Mouse (Mus musculus) CD4-positive, CD25-positive, alpha-beta regulatory T cell, adult 4 months (primary cell): ENCODE data around the gene 1700056E22Rik. TPM values are rescaled to one million over a fixed set of nuclear protein-coding genes. Genes with fewer than 3 reads are reported as not detected.

Source experiments
- ATAC-seq: one replicate; pipeline ENCODE4 v1.8.0; 2017
- polyA plus RNA-seq, 2 experiments: library from polyadenylated mRNA; unstranded; fragments of 100-300 nt; shearing (Covaris generic); gene quantifications; one replicate each; pipeline ENCODE4 v1.2.1; 2017

1700056E22Rik gene
- polyA plus RNA-seq, 2 experiments from 2014 or later, result 0.94 TPM; not detected in 1

- ATAC-seq, result no peak
Observed at GRCm38 (mm10) chr1:184051286-184051685, 17.2 kb upstream of the 1700056E22Rik start.

- ATAC-seq, result peak; percentile 87
Observed at GRCm38 (mm10) chr1:184048675-184049418, 14.7 kb upstream of the 1700056E22Rik start.

GRCm38 (mm10) chr1:184047818-184048217 lies 13.7 kb upstream of the 1700056E22Rik start:
- ATAC-seq, result peak; percentile 39

DNA sequence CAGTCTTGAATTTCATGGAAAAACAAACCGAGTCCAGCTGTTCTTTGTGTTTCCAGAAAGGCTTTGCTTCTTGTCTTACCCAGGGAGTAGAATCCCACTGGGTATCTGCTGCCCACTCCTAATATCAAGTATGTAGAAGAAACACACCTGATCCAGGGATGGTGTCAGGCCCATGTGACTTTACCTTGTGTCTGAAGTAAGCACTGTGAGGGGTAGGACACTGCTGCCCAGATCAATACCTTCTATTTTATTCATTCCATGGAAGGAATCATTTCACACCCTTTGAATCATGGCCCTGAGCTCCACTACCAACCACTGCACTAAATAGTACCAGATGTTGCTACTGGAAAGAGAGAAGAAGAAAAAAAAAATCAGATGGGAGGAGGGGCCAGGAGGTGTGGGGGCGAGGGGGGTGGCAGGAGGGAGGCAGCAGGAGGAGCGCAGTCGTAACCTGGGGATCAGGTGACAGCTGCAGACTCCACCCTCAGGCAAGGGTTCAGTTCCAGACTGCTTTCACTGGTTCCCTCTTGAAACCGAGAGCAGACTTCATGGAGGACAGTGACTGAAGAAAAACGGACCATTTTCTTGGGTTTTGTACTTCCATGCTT lies 12.1 kb upstream of the 1700056E22Rik start:
- ATAC-seq, result peak; percentile 18

DNA sequence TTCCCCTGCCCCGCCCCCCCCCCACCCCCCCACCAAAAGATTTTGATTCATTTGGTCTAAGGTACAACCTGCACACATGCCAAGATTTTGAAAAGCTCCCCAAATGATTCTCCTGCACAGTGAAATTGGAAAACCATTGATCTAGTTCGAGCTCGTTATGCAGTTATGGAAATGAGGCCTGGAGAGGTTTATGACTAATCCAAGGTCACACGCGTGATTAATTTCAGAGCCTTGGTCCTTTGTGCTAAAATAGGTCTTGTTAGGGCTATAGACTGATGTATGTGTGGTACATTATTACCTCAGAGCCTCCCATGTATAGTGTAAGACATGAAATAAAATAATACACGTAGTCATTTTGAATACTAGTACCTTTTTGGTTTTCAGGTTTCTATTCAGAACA lies 9.3 kb upstream of the 1700056E22Rik start:
- ATAC-seq, result no peak

DNA sequence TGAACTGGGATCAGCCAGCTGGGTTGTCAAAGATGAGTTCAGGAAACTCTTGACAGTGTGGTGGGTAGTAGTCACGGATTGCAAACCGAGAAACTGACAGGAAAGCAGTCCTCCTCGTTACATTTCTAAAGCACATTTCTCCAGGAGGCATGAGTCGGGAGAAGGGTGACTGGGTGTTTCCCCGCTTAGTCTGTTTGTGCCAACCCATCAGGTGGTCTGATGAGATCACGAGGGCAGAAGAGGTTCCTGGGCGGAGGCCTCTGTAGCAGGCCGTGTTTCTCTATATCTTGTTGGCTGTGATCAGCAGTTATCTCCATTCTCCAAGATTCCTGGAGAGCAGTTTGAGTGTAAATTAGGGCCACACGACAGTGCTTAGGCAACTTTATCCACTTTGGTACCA lies 8.6 kb upstream of the 1700056E22Rik start:
- peak; percentile 54 for ATAC-seq

GRCm38 (mm10) chr1:184041778-184042573 lies 7.9 kb upstream of the 1700056E22Rik start:
- no peak for ATAC-seq

GRCm38 (mm10) chr1:184040906-184041305 lies 6.8 kb upstream of the 1700056E22Rik start:
- ATAC-seq, result no peak

DNA sequence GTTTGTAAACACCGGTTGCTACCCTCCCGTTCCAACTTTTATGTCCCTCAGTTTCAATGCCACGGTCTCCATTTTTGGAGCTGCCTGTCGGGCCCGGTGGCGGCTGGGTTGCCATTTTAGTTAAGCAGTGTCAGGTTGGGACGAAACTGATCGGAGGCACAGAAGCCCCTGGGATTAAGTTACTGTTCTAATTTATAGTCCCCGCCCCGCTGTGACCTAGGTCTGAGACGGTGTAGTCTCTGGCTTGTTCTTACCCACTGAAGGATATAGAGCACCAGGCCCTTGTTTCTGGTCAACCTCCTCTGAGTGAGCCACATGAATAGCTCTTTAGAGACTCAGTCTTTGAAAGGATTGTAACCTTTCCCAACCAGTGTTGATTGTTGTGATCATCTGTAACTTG lies 6.1 kb upstream of the 1700056E22Rik start:
- ATAC-seq, result no peak

DNA sequence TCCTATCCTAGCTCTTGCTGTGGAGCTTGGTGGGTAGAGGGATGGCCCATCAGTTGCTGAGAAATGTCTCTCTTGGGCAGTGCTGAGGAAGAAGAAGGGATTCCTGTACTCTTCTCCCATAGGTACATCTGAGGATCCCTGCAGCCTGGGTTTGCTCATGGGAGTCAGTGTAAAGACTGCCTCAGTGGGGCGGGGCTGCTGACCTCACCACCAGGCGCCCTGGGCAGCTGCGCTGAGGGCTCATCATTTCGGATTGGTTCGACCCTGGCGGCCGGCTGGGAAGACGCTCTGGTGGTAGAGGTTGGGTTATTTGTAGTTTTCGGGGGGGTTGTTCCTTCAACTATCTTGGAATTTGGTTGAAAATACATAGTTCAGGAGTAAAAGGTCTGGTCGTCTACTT lies 5.2 kb upstream of the 1700056E22Rik start:
- ATAC-seq, result no peak

DNA sequence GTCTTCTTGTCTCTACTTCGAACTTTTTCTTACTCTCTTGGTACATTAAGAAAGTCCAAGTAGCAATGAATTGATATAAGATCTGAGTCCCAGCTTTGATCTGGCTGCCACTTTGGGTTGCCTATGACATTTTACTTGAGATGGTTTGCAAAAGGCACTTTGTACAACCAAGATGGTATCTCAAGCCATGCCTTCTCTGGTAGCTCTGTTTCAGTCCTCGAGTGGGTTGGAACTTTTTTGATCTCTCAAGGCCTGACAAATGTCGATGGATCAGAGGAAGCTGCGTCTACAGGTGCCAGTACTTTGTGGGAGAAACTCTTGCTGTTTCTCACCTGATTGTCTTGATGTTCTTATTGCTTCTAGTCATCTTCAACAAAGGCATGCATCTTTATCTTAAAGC lies 3.7 kb upstream of the 1700056E22Rik start:
- ATAC-seq, result no peak

GRCm38 (mm10) chr1:184035346-184035903 lies 1.3 kb upstream of the 1700056E22Rik start:
- no peak for ATAC-seq

DNA sequence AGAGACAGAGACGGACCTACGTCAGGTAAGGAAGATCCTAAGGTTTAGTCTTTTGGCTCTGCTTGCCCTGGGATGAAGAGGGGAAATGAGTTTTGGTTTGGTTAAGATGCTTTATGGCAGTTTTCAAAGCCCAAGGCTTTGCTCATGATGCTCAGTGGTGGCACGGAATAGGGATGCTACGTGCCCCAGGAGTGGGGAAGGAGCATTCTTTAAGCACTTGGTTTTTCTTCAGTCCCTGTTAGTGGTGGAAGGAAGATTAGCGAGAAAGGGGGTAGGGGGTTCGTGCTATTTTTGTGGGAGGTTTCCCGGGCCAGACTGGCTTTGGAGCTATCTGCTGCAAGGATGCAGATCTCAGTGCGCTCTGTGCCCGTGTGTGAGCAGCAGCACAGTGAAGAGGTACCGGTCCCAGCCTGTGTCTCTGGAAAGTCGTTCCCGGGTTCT lies 660 bp upstream of the 1700056E22Rik start:
- peak; percentile 1 for ATAC-seq

GRCm38 (mm10) chr1:184033390-184034010 lies 601 bp downstream of the 1700056E22Rik start:
- peak; percentile 9 for ATAC-seq

GRCm38 (mm10) chr1:184032682-184033389 lies 1.3 kb downstream of the 1700056E22Rik start:
- ATAC-seq, result no peak

GRCm38 (mm10) chr1:184030070-184030802 lies 3.9 kb downstream of the 1700056E22Rik start:
- no peak for ATAC-seq

GRCm38 (mm10) chr1:184027039-184027438 lies 7.1 kb downstream of the 1700056E22Rik start:
- no peak for ATAC-seq

- ATAC-seq, result peak; percentile 51
Observed at GRCm38 (mm10) chr1:184025079-184025478, 9.0 kb downstream of the 1700056E22Rik start.

GRCm38 (mm10) chr1:184024631-184025030 lies 9.5 kb downstream of the 1700056E22Rik start:
- ATAC-seq, result peak; percentile 77

GRCm38 (mm10) chr1:184023971-184024370 lies 10.1 kb downstream of the 1700056E22Rik start:
- ATAC-seq, result no peak

DNA sequence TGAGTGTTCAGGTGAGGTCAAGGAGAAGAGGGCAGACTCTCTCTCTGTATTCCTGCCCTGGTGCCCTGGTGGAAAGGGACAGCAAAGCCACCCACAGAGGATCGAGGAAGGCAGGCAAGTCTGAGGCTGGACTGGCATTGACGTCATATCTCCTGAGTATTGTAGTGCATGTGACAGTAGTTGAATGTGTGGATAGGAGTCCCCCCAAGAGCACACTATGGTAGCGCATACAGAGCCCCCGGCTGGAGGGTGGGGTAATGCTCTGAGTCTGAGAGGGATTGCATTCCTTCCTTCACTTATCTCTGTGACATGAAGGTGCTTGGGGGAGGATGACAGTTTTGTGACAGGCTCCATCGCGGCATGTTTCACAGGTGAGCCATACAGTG lies 14.4 kb downstream of the 1700056E22Rik start:
- ATAC-seq, result no peak
